Mouse (Mus musculus) spleen, adult 2 months (tissue): ENCODE data around the gene Tmco4. TPM values are rescaled to one million over a fixed set of nuclear protein-coding genes. Genes with fewer than 3 reads are reported as not detected.

Experiments used
- DNase-seq, 2 experiments: peaks; one replicate each; pipeline versions ENCODE4 v3.0.0 to v3.0.0-alpha.2; 2012 to 2021; ENCODE audit warnings: low spot score in 2 of 2, low read depth in 1 of 2
- H3K27ac ChIP-seq: fragments of 200-500 bp; 2 replicates; pipeline ENCODE4 v1.5.1; 2012; ENCODE audit warnings: low read length, inconsistent platforms; ENCODE audit not compliant: insufficient read depth
- H3K27me3 ChIP-seq: fragments of 200-500 bp; 2 replicates; pipeline ENCODE4 v1.6.1; 2012; ENCODE audit warnings: mild to moderate bottlenecking, moderate library complexity, low read length, inconsistent platforms; ENCODE audit not compliant: control insufficient read depth, insufficient read depth
- H3K36me3 ChIP-seq: fragments of 200-500 bp; 2 replicates; pipeline ENCODE4 v1.6.1; 2012; ENCODE audit warnings: mild to moderate bottlenecking, low read length, inconsistent platforms; ENCODE audit not compliant: control insufficient read depth, insufficient read depth
- H3K4me1 ChIP-seq: fragments of 200-500 bp; 2 replicates; pipeline ENCODE4 v1.6.1; 2011; ENCODE audit warnings: inconsistent platforms; ENCODE audit not compliant: control insufficient read depth, insufficient read depth, insufficient read length
- H3K4me3 ChIP-seq: fragments of 200-500 bp; 2 replicates; pipeline ENCODE4 v1.5.1; 2011; ENCODE audit warnings: mild to moderate bottlenecking, inconsistent platforms; ENCODE audit not compliant: insufficient read depth, insufficient read length; ENCODE audit errors: extremely low read depth
- CTCF ChIP-seq: fragments of 200-500 bp; IDR thresholded peaks from 2 replicates; pipeline ENCODE4 v1.5.1; 2011; ENCODE audit warnings: mild to moderate bottlenecking, inconsistent platforms; ENCODE audit not compliant: insufficient read depth, insufficient read length, insufficient replicate concordance; ENCODE audit errors: extremely low read depth
- POLR2A ChIP-seq: fragments of 200-500 bp; IDR thresholded peaks from 2 replicates; pipeline ENCODE4 v1.6.1; 2011; ENCODE audit warnings: low read depth, low read length, inconsistent platforms
- WGBS: fragments of 180-500 bp; shearing (Covaris S2); methylation state at CpG from one replicate; pipeline ENCODE4 v1.1.7; 2018; 5-methylcytosine and 5-hydroxymethylcytosine counted together
- polyA plus RNA-seq: library from polyadenylated mRNA; depleted of rRNA; stranded (reverse); fragments of >200 nt; gene quantifications from 2 replicates; pipeline ENCODE4 v1.2.3, GENCODE M21; 2012

Tmco4 gene
- polyA plus RNA-seq, 1 experiment = 18.4 TPM

DNA sequence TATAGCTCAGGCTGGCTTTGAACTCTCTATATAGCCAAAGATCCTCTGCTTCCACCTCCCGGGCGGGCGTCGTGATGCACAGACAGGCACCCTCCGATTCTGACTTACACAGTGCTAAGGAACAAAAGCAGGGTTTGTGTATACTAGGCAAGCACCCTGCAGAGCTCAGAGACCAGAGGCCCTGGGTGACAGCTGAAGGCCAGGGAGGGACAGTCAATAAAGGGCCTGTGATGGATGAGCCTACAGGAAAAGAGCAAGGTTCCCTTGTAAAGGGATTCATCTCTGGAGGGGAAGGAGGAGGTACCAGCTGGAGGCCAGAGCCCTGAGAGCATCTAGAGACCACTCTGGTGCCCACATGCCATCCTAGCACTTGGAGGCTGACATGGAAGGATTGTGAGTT, 80.7 kb downstream of the Tmco4 start:
- H3K4me1 ChIP-seq = no peaks in the 10 kb centered on the region
- WGBS = 91% methylated on average over 5 of the region's 5 CpGs
- DNase-seq = no peak

DNA sequence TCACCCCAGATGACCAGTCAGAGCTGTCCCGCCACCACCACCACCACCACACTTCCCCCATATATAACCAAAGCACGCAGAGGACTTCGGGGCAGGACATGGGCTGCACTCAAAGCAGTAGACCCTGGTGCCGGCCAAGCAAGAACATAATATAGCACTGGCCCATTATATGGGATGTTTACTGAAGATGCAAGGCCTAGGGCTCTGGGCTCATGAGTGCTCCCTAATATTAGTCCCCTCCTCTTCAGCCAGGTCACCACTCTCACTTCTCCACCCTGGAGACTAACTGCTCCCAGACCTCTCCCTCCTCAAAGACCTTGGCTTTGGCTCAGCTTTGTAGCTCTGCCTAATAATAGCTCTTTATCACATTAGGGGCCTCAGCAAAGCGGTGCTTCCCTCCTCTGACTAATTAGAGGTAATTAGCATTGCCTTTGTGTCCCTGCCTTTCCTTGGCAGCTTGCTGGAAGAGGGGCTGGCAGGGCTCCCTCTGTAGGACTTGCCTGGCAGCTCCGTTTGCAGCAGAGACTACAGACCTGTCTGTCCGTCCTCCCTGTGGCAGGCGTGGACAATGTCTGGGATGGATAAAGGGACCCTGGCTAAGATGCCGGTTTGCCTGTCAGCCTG, 81.7 kb downstream of the Tmco4 start:
- WGBS = 91% methylated on average over 9 of the region's 9 CpGs
- Histone ChIP-seq H3K36me3 (peaks cover 8% of the 10 kb centered on the region), H3K4me1 (no peaks in the 10 kb centered on the region), H3K27me3 (no peaks in the 10 kb centered on the region), H3K27ac (no peak overlapping the region), H3K4me3 (no peak overlapping the region)
- DNase-seq = no peak
- TF ChIP-seq POLR2A (no peak), CTCF (no peak)

More for the DNA sequence above, 80.7 kb downstream of the Tmco4 start:
- Histone ChIP-seq H3K36me3 (peaks cover 3% of the 10 kb centered on the region), H3K27ac (no peak overlapping the region), H3K4me3 (no peak overlapping the region), H3K27me3 (no peaks in the 10 kb centered on the region)
- TF ChIP-seq CTCF (no peak), POLR2A (no peak)

DNA sequence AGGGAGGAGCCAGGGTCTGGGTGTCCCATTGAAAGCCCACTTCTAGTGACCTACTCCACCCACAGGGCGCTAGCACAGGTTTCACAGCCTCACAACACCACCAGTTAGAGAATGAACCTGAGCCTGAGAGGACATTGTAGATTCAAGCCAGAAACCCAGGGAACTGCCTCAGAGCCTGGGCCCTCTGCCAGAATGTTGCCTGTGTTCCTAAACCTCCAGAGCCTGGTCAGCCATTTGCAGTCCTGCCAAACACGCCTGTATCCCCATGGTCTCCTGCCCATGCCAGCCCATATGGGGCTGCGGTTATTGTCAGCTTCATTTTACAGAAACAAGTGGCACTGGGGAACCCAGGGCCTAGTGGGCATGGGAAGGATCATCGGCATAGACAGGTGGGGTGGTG, 82.6 kb downstream of the Tmco4 start:
- H3K36me3 ChIP-seq = peaks cover 8% of the 10 kb centered on the region
- no peak for DNase-seq
- TF ChIP-seq POLR2A (no peak), CTCF (no peak)
- H3K27ac ChIP-seq = no peak overlapping the region
- H3K27me3 ChIP-seq = no peaks in the 10 kb centered on the region
- no peak overlapping the region for H3K4me3 ChIP-seq
- WGBS = 85% methylated on average over 4 of the region's 4 CpGs
- no peaks in the 10 kb centered on the region for H3K4me1 ChIP-seq

DNA sequence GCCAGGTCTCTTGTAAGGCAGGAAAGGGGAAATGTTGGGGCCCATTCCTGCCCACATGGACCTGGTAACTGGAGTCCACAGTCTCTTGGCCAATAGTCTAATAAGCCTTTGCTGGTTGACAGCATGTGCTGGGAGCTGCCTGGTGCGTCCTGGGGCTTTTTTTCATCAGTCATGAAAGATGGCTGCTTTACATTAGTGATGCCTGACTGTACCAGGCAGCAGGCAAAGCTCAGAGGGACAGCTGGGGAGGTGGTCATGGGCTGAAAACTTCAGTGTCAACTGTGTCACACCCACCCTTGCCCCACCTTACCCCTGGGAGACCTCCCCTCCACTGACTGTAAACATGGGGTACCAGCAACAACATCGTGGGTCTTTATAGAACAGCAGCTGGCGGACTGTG, 83.1 kb downstream of the Tmco4 start:
- Histone ChIP-seq H3K4me1 (no peaks in the 10 kb centered on the region), H3K36me3 (peaks cover 8% of the 10 kb centered on the region), H3K27me3 (no peaks in the 10 kb centered on the region), H3K27ac (no peak overlapping the region), H3K4me3 (no peak overlapping the region)
- DNase-seq = no peak
- no peak for TF ChIP-seq CTCF
- TF ChIP-seq POLR2A = no peak
- WGBS = 85% methylated on average over 3 of the region's 3 CpGs

DNA sequence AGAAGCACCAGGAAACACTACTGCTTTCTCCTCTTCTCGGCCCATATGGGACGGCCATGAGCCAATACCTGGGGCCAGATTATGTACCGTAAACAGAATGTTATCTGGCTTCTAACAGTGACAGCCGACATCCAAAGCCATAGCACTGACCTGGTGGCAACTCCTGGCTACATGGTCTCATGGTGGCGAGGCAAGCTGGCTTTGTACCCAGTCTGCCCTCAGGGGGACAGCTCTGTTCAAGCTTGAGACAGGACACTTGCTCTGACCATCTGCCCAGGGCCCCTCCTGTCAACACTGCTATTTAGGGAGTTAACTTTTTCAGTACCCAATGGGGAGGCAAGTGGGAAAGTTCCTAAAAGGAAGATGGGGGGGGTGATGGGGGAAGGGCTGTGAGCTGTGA, 84.6 kb downstream of the Tmco4 start:
- Histone ChIP-seq H3K27ac (no peak overlapping the region), H3K36me3 (peaks cover 8% of the 10 kb centered on the region), H3K4me1 (no peaks in the 10 kb centered on the region), H3K27me3 (no peaks in the 10 kb centered on the region), H3K4me3 (no peak overlapping the region)
- DNase-seq = no peak
- TF ChIP-seq POLR2A (no peak), CTCF (no peak)
- WGBS = 90% methylated on average over 5 of the region's 5 CpGs

DNA sequence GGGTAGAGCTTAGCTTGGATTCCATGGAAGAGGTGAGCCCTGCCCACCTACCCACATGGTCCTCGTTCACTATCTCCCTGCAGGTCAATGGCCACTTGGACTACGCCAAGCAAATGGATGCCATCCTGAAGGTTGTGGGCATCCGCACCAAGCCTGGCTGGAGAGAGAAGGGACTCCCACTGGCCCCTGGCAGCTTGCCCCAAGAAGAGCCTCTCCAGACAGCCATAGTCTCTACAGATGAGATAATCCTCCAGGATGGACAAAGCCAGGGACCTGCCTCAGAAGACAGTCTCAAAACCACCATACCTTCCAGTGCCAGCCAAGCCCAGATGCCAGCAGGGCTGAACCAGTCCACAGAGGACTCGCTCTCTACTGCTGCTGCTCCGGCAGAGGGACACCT, 85.3 kb downstream of the Tmco4 start:
- 92% methylated on average over 5 of the region's 5 CpGs for WGBS

DNA sequence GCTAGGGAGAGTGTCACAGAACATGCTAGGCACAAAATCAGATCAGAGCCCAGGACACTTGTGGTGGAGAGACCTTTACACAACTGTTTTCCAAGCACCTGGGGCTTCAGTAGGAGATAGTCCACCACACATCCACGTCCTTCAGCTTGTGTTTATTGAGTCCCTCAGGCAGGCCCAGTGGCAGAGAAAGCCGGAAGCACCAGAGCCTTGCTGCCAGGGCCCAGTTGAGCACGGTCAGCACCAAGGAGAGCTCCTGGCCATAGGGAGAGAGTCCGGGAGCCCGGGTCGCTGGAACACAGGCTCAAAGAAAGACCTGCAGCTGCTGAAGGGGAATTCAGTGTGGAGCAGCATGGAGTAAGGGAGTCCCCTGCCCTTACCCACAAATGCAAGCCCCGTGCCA, 86.9 kb downstream of the Tmco4 start:
- DNase-seq = no peak
- Histone ChIP-seq H3K27ac (no peak overlapping the region), H3K27me3 (no peaks in the 10 kb centered on the region), H3K4me3 (no peak overlapping the region), H3K36me3 (peaks cover 8% of the 10 kb centered on the region), H3K4me1 (no peaks in the 10 kb centered on the region)
- TF ChIP-seq CTCF (no peak), POLR2A (no peak)
- WGBS = 36% methylated on average over 7 of the region's 7 CpGs

More for the DNA sequence above, 85.3 kb downstream of the Tmco4 start:
- TF ChIP-seq CTCF = no peak
- H3K4me1 ChIP-seq = no peaks in the 10 kb centered on the region
- H3K4me3 ChIP-seq = no peak overlapping the region
- DNase-seq = no peak
- peaks cover 8% of the 10 kb centered on the region for H3K36me3 ChIP-seq
- H3K27me3 ChIP-seq = no peaks in the 10 kb centered on the region
- no peak overlapping the region for H3K27ac ChIP-seq
